Mouse (Mus musculus) thymus, adult 2 months (tissue): ENCODE data around the gene Gtf2a1l.

Experiments used
- CTCF ChIP-seq: fragments of 200-500 bp; IDR thresholded peaks from 2 replicates; pipeline ENCODE4 v1.5.1; 2012; ENCODE audit warnings: mild to moderate bottlenecking, control low read depth, low read length, moderate library complexity, borderline replicate concordance; ENCODE audit not compliant: control insufficient read depth, poor library complexity, insufficient read depth; ENCODE audit errors: extremely low read depth
- POLR2A ChIP-seq: fragments of 200-500 bp; IDR thresholded peaks from 2 replicates; pipeline ENCODE4 v1.6.1; 2012; ENCODE audit warnings: mild to moderate bottlenecking, low read length, control low read depth, moderate library complexity; ENCODE audit not compliant: control insufficient read depth, poor library complexity, insufficient read depth; ENCODE audit errors: extremely low read depth

DNA sequence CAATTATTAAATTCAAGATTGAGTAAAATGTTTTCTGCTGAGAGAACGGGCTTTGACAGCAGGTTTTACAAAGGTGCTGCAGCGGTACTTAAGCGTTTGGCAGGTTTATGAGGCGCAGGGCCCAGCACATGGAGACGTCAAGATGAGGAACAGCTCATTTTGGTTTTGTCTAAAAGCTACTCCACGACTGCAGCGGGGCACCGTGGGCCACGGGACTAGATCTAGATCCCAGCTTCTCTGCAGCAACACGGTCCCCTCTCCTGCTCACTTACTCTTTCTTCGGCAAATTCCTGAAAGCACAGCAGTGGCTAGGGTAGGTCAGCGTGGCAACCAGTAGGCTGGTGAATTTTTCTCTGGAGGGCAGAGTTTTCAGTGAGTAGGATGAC is 85.0 kb downstream of the Gtf2a1l start:
- TF ChIP-seq CTCF (no peak), POLR2A (no peak)
